Mouse (Mus musculus): ENCODE results near the gene Khdc4. TPM values are rescaled to one million over a fixed set of nuclear protein-coding genes. Genes with fewer than 3 reads are reported as not detected.

Gene Khdc4
- polyA plus RNA-seq, 1 experiment from 2014 or later, result 109 TPM

GRCm38 (mm10) chr3:88653516-88654370 is 31.9 kb upstream of the Khdc4 start:
- H3K9me3 ChIP-seq (ENCODE audit: control insufficient read depth, low read length), result no peaks in the 10 kb centered on the region
- ATAC-seq (ENCODE audit: low FRiP score) (no peak), DNase-seq (ENCODE audit: low spot score, missing footprints) (no peak)
- H3K4me3 ChIP-seq (ENCODE audit: low read depth, low read length), result no peak overlapping the region
- H3K27me3 ChIP-seq (ENCODE audit: control insufficient read depth, insufficient read depth, low read length), result no peaks in the 10 kb centered on the region
- no peaks in the 10 kb centered on the region for H3K4me1 ChIP-seq (ENCODE audit: control insufficient read depth, insufficient read depth, low read length)
- WGBS, result 81% methylated on average over 6 of the region's 6 CpGs
- no peak overlapping the region for H3K4me2 ChIP-seq
- no peaks in the 10 kb centered on the region for H3K36me3 ChIP-seq (ENCODE audit: control insufficient read depth, insufficient read depth, low read length)
- H3K9ac ChIP-seq (ENCODE audit: low read length), result no peak overlapping the region
- H3K27ac ChIP-seq (ENCODE audit: low read depth, low read length), result no peak overlapping the region

- no peak overlapping the region for H3K4me2 ChIP-seq
- no peak overlapping the region for H3K9ac ChIP-seq (ENCODE audit: low read length)
- H3K9me3 ChIP-seq (ENCODE audit: control insufficient read depth, low read length), result no peaks in the 10 kb centered on the region
- 92% methylated on average over 4 of the region's 4 CpGs for WGBS
- no peak for DNase-seq (ENCODE audit: low spot score, missing footprints)
- H3K4me3 ChIP-seq (ENCODE audit: low read depth, low read length), result no peak overlapping the region
- no peaks in the 10 kb centered on the region for H3K36me3 ChIP-seq (ENCODE audit: control insufficient read depth, insufficient read depth, low read length)
- H3K4me1 ChIP-seq (ENCODE audit: control insufficient read depth, insufficient read depth, low read length), result no peaks in the 10 kb centered on the region
- no peaks in the 10 kb centered on the region for H3K27me3 ChIP-seq (ENCODE audit: control insufficient read depth, insufficient read depth, low read length)
- ATAC-seq (ENCODE audit: low FRiP score), result no peak
- H3K27ac ChIP-seq (ENCODE audit: low read depth, low read length), result no peak overlapping the region
Measured at GRCm38 (mm10) chr3:88654621-88655020, 31.0 kb upstream of the Khdc4 start.

- Histone ChIP-seq H3K9me3 (ENCODE audit: control insufficient read depth, low read length) (no peaks in the 10 kb centered on the region), H3K27ac (ENCODE audit: low read depth, low read length) (no peak overlapping the region), H3K4me1 (ENCODE audit: control insufficient read depth, insufficient read depth, low read length) (no peaks in the 10 kb centered on the region), H3K36me3 (ENCODE audit: control insufficient read depth, insufficient read depth, low read length) (no peaks in the 10 kb centered on the region), H3K4me2 (no peak overlapping the region), H3K4me3 (ENCODE audit: low read depth, low read length) (no peak overlapping the region), H3K9ac (ENCODE audit: low read length) (no peak overlapping the region), H3K27me3 (ENCODE audit: control insufficient read depth, insufficient read depth, low read length) (no peaks in the 10 kb centered on the region)
- WGBS, result 81% methylated on average over 8 of the region's 8 CpGs
- ATAC-seq (ENCODE audit: low FRiP score), result no peak
- peak; percentile 31 for DNase-seq (ENCODE audit: low spot score, missing footprints)
Measured at GRCm38 (mm10) chr3:88655619-88656018, 30.0 kb upstream of the Khdc4 start.

GRCm38 (mm10) chr3:88658441-88659127 is 27.0 kb upstream of the Khdc4 start:
- Histone ChIP-seq H3K9me3 (ENCODE audit: control insufficient read depth, low read length) (no peaks in the 10 kb centered on the region), H3K4me3 (ENCODE audit: low read depth, low read length) (no peak overlapping the region), H3K4me1 (ENCODE audit: control insufficient read depth, insufficient read depth, low read length) (no peaks in the 10 kb centered on the region), H3K4me2 (no peak overlapping the region), H3K27me3 (ENCODE audit: control insufficient read depth, insufficient read depth, low read length) (no peaks in the 10 kb centered on the region), H3K36me3 (ENCODE audit: control insufficient read depth, insufficient read depth, low read length) (no peaks in the 10 kb centered on the region), H3K27ac (ENCODE audit: low read depth, low read length) (no peak overlapping the region), H3K9ac (ENCODE audit: low read length) (no peak overlapping the region)
- 80% methylated on average over 5 of the region's 5 CpGs for WGBS
- DNase-seq (ENCODE audit: low spot score, missing footprints) (peak; percentile 51), ATAC-seq (ENCODE audit: low FRiP score) (no peak)

DNA sequence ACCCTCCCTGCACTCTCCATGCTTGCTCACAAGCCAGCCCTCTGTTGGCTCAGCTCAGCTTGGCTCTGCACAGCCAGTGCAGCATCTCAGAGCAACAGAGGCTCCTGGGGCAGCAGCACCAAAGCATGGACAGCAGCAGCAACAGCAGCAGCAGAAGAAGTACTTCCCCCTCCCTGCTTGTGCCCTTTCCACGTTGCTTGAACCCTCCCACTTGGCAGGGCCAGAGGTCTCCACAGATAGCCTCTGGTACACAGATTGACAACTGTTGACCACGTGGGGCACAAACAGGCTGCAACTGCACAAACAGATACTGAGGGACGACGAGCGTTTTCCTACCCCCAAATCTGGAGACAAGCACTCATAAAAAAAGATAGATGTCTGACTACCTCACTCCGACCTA is 25.8 kb upstream of the Khdc4 start:
- Histone ChIP-seq H3K27ac (ENCODE audit: low read depth, low read length) (no peak overlapping the region), H3K9ac (ENCODE audit: low read length) (no peak overlapping the region), H3K27me3 (ENCODE audit: control insufficient read depth, insufficient read depth, low read length) (no peaks in the 10 kb centered on the region), H3K4me3 (ENCODE audit: low read depth, low read length) (no peak overlapping the region), H3K36me3 (ENCODE audit: control insufficient read depth, insufficient read depth, low read length) (no peaks in the 10 kb centered on the region), H3K4me1 (ENCODE audit: control insufficient read depth, insufficient read depth, low read length) (no peaks in the 10 kb centered on the region), H3K9me3 (ENCODE audit: control insufficient read depth, low read length) (no peaks in the 10 kb centered on the region), H3K4me2 (no peak overlapping the region)
- no peak for ATAC-seq (ENCODE audit: low FRiP score)
- no peak for DNase-seq (ENCODE audit: low spot score, missing footprints)
- WGBS, result 58% methylated on average over 6 of the region's 6 CpGs

DNA sequence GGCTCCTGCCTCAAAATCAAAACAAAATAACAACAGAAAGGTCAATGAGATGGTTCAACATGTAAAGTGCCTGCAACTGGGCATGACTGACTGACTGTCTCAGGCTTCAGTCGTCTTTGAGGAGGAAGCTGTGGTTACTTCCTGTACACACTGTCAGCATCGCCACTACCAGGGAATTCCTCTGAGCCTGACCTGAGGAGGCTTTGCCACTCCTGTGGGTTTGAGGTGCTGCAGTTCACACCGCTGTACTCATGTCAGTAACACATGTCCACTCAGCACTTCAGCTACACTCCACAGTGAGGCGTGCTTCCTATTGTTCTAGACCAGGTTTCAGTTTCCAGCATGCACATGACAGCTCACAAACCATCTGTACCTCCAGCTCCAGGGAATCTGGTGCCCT is 21.5 kb upstream of the Khdc4 start:
- DNase-seq (ENCODE audit: low spot score, missing footprints) (no peak), ATAC-seq (ENCODE audit: low FRiP score) (no peak)
- Histone ChIP-seq H3K36me3 (ENCODE audit: control insufficient read depth, insufficient read depth, low read length) (no peaks in the 10 kb centered on the region), H3K4me3 (ENCODE audit: low read depth, low read length) (no peak overlapping the region), H3K4me2 (no peak overlapping the region), H3K27me3 (ENCODE audit: control insufficient read depth, insufficient read depth, low read length) (no peaks in the 10 kb centered on the region), H3K9me3 (ENCODE audit: control insufficient read depth, low read length) (no peaks in the 10 kb centered on the region), H3K27ac (ENCODE audit: low read depth, low read length) (no peak overlapping the region), H3K9ac (ENCODE audit: low read length) (no peak overlapping the region), H3K4me1 (ENCODE audit: control insufficient read depth, insufficient read depth, low read length) (no peaks in the 10 kb centered on the region)
- WGBS, result 87% methylated on average over 4 of the region's 4 CpGs

- peak; percentile 96 for DNase-seq (ENCODE audit: low spot score, missing footprints)
- peak; percentile 75 for ATAC-seq (ENCODE audit: low FRiP score)
- H3K27me3 ChIP-seq (ENCODE audit: control insufficient read depth, insufficient read depth, low read length), result no peaks in the 10 kb centered on the region
- no peak overlapping the region for H3K27ac ChIP-seq (ENCODE audit: low read depth, low read length)
- peak overlapping the region; percentile 10; the same call in 1 of the 2 replicates for H3K9ac ChIP-seq (ENCODE audit: low read length)
- WGBS, result 10% methylated on average over 11 of the region's 11 CpGs
- peak overlapping the region; percentile 30 for H3K4me2 ChIP-seq
- H3K9me3 ChIP-seq (ENCODE audit: control insufficient read depth, low read length), result no peaks in the 10 kb centered on the region
- H3K4me1 ChIP-seq (ENCODE audit: control insufficient read depth, insufficient read depth, low read length), result no peaks in the 10 kb centered on the region
- no peaks in the 10 kb centered on the region for H3K36me3 ChIP-seq (ENCODE audit: control insufficient read depth, insufficient read depth, low read length)
- H3K4me3 ChIP-seq (ENCODE audit: low read depth, low read length), result no peak overlapping the region
Measured at GRCm38 (mm10) chr3:88677399-88677798, 8.2 kb upstream of the Khdc4 start.

DNA sequence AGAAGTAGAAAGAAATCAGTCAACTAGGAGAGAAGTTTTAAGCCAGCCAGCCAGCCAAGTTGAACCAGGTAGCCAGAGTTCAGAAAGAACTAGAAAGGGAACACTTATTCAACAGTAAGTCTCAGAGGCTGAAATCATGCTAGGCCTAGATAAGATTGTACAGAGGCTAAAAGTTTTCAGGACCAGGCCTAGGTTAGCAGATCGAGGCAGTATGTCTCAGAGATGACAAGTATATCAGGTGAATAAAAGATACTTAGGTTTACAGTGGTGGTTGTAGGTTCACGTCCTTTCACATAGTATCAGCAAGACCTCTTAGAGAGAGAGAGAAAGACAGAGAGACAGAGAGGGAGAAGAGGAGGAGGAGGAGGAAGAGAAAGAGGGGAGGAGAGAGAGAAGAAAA is 1.8 kb upstream of the Khdc4 start:
- ATAC-seq (ENCODE audit: low FRiP score) (no peak), DNase-seq (ENCODE audit: low spot score, missing footprints) (no peak)
- no peak overlapping the region for H3K4me2 ChIP-seq
- no peaks in the 10 kb centered on the region for H3K9me3 ChIP-seq (ENCODE audit: control insufficient read depth, low read length)
- H3K27me3 ChIP-seq (ENCODE audit: control insufficient read depth, insufficient read depth, low read length), result no peaks in the 10 kb centered on the region
- no peaks in the 10 kb centered on the region for H3K36me3 ChIP-seq (ENCODE audit: control insufficient read depth, insufficient read depth, low read length)
- 90% methylated on average over 2 of the region's 2 CpGs for WGBS
- H3K4me1 ChIP-seq (ENCODE audit: control insufficient read depth, insufficient read depth, low read length), result peaks cover 10% of the 10 kb centered on the region
- H3K9ac ChIP-seq (ENCODE audit: low read length), result no peak overlapping the region
- H3K27ac ChIP-seq (ENCODE audit: low read depth, low read length), result no peak overlapping the region
- H3K4me3 ChIP-seq (ENCODE audit: low read depth, low read length), result no peak overlapping the region

DNA sequence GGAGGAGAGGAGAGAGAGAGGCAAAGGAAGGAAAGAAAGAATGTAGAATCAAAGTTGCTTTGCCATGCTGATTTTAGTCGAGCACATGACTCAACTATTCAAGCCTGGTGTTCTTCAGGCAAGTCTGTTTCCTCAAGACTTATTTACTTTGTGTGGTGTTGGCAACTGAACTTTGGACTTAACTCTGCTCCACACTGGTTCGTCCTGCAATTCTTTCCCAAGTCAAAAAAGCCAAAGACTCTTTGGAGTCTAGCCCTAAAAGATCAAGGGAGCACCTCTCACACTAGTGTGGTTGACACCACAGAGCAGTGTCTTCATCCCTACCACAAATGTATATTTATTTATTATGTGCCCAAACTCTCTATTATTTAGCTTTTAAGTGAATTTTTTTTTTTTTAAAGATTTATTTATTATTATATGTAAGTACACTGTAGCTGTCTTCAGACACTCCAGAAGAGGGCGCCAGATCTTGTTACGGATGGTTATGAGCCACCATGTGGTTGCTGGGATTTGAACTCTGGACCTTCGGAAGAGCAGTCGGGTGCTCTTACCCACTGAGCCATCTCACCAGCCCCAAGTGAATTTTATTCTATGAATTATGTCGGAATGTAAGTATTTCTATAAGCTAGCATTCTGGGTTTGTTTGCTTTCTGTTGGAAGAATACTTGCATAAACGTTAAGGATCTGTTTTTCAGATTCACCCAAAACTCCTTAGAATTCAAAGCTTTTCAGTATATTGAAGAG is 1.2 kb upstream of the Khdc4 start:
- Histone ChIP-seq H3K4me3 (ENCODE audit: low read depth, low read length) (no peak overlapping the region), H3K27ac (ENCODE audit: low read depth, low read length) (no peak overlapping the region), H3K4me1 (ENCODE audit: control insufficient read depth, insufficient read depth, low read length) (peaks cover 10% of the 10 kb centered on the region), H3K36me3 (ENCODE audit: control insufficient read depth, insufficient read depth, low read length) (no peaks in the 10 kb centered on the region), H3K27me3 (ENCODE audit: control insufficient read depth, insufficient read depth, low read length) (no peaks in the 10 kb centered on the region), H3K9me3 (ENCODE audit: control insufficient read depth, low read length) (no peaks in the 10 kb centered on the region), H3K4me2 (peak overlapping the region; percentile 55; the same call in 1 of the 2 replicates), H3K9ac (ENCODE audit: low read length) (no peak overlapping the region)
- WGBS, result 57% methylated on average over 7 of the region's 8 CpGs
- DNase-seq (ENCODE audit: low spot score, missing footprints) (no peak), ATAC-seq (ENCODE audit: low FRiP score) (no peak)

All from midbrain, embryonic 11.5 days (tissue).